Mouse (Mus musculus): ENCODE measurements around the gene Jup. TPM values are rescaled to one million over a fixed set of nuclear protein-coding genes. Genes with fewer than 3 reads are reported as not detected.

The Jup gene
- total and polyA plus RNA-seq, 2 experiments from 2014 or later = 135 to 319 TPM

DNA sequence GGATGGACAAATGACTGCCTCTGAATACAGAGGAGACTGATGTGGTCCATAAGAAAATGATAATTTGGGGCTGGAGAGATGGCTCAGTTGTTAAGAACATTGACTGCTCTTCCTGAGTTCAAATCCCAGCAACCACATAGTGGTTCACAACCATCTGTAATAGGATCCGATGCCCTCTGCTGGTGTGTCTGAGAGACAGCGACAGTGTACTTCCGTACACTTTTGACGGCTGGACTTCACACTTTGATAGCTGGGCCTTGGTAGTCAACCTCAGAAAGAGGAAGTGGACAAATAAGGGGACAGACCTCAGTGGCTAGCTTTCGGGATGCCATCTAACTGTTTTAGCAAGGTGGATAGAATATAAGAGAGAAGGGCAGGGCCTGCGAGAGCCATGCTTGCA is 37.4 kb downstream of the Jup start:
- Histone ChIP-seq H3K4me1 (ENCODE audit: control insufficient read depth, insufficient read depth) (no peaks in the 10 kb centered on the region), H3K27me3 (ENCODE audit: control insufficient read depth, insufficient read depth, low read length) (peaks cover 36% of the 10 kb centered on the region), H3K9ac (replicated peaks; ENCODE audit: low read depth, low read length) (no peak overlapping the region), H3K4me3 (ENCODE audit: low read depth, low read length) (no peak overlapping the region), H3K9me3 (replicated peaks; ENCODE audit: control insufficient read depth, low read length) (no peaks in the 10 kb centered on the region), H3K36me3 (replicated peaks; ENCODE audit: control insufficient read depth, insufficient read depth, low read length) (no peaks in the 10 kb centered on the region), H3K27ac (ENCODE audit: low read depth) (no peak overlapping the region), H3K4me2 (ENCODE audit: low read depth, low read length) (no peak overlapping the region)
- TF ChIP-seq CTCF (IDR thresholded peaks at IDR 0.05; ENCODE audit: low read depth) (no peak), EP300 (IDR thresholded peaks at IDR 0.05; ENCODE audit: low read depth) (no peak)
- DNase-seq (ENCODE audit: low spot score) = no peak
- no peak for ATAC-seq (ENCODE audit: insufficient read depth, low read depth)
- 72% methylated on average over 6 of the region's 6 CpGs for WGBS

DNA sequence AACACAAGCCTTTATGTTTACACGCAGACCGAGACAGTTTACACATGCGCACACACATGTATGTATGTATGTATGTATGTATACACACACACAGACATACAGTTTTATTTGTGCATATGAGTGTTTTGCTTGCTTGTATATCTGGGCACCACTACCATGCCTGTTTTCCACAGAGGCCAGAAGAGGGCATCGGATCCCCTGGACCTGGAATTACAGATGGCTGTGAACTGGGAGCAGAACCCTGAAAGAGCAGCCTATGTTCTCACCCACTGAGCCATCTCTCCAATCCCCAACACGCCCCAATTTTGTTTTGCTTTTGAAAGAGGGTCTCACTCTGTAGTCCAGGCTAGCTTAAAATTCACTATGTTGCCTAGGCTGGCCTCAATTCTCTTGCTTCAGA is 40.2 kb downstream of the Jup start:
- 53% methylated on average over 5 of the region's 5 CpGs for WGBS
- TF ChIP-seq CTCF (IDR thresholded peaks at IDR 0.05; ENCODE audit: low read depth) = no peak
- no peak for TF ChIP-seq EP300 (IDR thresholded peaks at IDR 0.05; ENCODE audit: low read depth)

GRCm38 (mm10) chr11:100356819-100357211 is 40.7 kb downstream of the Jup start:
- ATAC-seq (ENCODE audit: insufficient read depth, low read depth) = no peak
- peak overlapping the region; percentile 68 for H3K4me3 ChIP-seq (ENCODE audit: low read depth, low read length)

More for the DNA sequence above, 40.2 kb downstream of the Jup start:
- Histone ChIP-seq H3K9me3 (replicated peaks; ENCODE audit: control insufficient read depth, low read length) (no peaks in the 10 kb centered on the region), H3K36me3 (replicated peaks; ENCODE audit: control insufficient read depth, insufficient read depth, low read length) (no peaks in the 10 kb centered on the region), H3K4me1 (ENCODE audit: control insufficient read depth, insufficient read depth) (no peaks in the 10 kb centered on the region), H3K27ac (ENCODE audit: low read depth) (no peak overlapping the region), H3K27me3 (ENCODE audit: control insufficient read depth, insufficient read depth, low read length) (peaks cover 57% of the 10 kb centered on the region), H3K4me2 (ENCODE audit: low read depth, low read length) (no peak overlapping the region), H3K4me3 (ENCODE audit: low read depth, low read length) (no peak overlapping the region), H3K9ac (replicated peaks; ENCODE audit: low read depth, low read length) (no peak overlapping the region)
- DNase-seq (ENCODE audit: low spot score) = no peak
- ATAC-seq (ENCODE audit: insufficient read depth, low read depth) = no peak

GRCm38 (mm10) chr11:100355972-100356818 is 41.4 kb downstream of the Jup start, which contains the start of gene Hap1:
TSS of gene Hap1 (minus strand) at chr11:100356128.
- DNase-seq (ENCODE audit: low spot score) = peak; percentile 35
- WGBS = 2% methylated on average over 49 of the region's 49 CpGs
- no peak within 1 kb of the TSS for H3K27ac ChIP-seq (ENCODE audit: low read depth)

More at GRCm38 (mm10) chr11:100356819-100357211, 40.7 kb downstream of the Jup start:
- Histone ChIP-seq H3K4me2 (ENCODE audit: low read depth, low read length) (peak overlapping the region; percentile 100), H3K36me3 (replicated peaks; ENCODE audit: control insufficient read depth, insufficient read depth, low read length) (no peaks in the 10 kb centered on the region), H3K9me3 (replicated peaks; ENCODE audit: control insufficient read depth, low read length) (no peaks in the 10 kb centered on the region), H3K27me3 (ENCODE audit: control insufficient read depth, insufficient read depth, low read length) (peaks cover 57% of the 10 kb centered on the region), H3K4me1 (ENCODE audit: control insufficient read depth, insufficient read depth) (no peaks in the 10 kb centered on the region), H3K9ac (replicated peaks; ENCODE audit: low read depth, low read length) (no peak overlapping the region), H3K27ac (ENCODE audit: low read depth) (no peak overlapping the region)
- 24% methylated on average over 9 of the region's 9 CpGs for WGBS
- no peak for DNase-seq (ENCODE audit: low spot score)
- no peak for TF ChIP-seq EP300 (IDR thresholded peaks at IDR 0.05; ENCODE audit: low read depth)
- TF ChIP-seq CTCF (IDR thresholded peaks at IDR 0.05; ENCODE audit: low read depth) = no peak

GRCm38 (mm10) chr11:100355151-100355951 is 42.2 kb downstream of the Jup start:
- Histone ChIP-seq H3K9ac (replicated peaks; ENCODE audit: low read depth, low read length) (peak overlapping the region; percentile 64), H3K4me2 (ENCODE audit: low read depth, low read length) (peak overlapping the region; percentile 100), H3K4me1 (ENCODE audit: control insufficient read depth, insufficient read depth) (no peaks in the 10 kb centered on the region), H3K36me3 (replicated peaks; ENCODE audit: control insufficient read depth, insufficient read depth, low read length) (no peaks in the 10 kb centered on the region), H3K4me3 (ENCODE audit: low read depth, low read length) (peak overlapping the region; percentile 68), H3K9me3 (replicated peaks; ENCODE audit: control insufficient read depth, low read length) (no peaks in the 10 kb centered on the region), H3K27me3 (ENCODE audit: control insufficient read depth, insufficient read depth, low read length) (peaks cover 54% of the 10 kb centered on the region), H3K27ac (ENCODE audit: low read depth) (no peak overlapping the region)
- ATAC-seq (ENCODE audit: insufficient read depth, low read depth) = peak; percentile 22; the same call in 1 of the 2 replicates
- no peak for TF ChIP-seq EP300 (IDR thresholded peaks at IDR 0.05; ENCODE audit: low read depth)
- TF ChIP-seq CTCF (IDR thresholded peaks at IDR 0.05; ENCODE audit: low read depth) = no peak
- under 1% methylated on average over 54 of the region's 54 CpGs for WGBS
- DNase-seq (ENCODE audit: low spot score) = no peak

More at GRCm38 (mm10) chr11:100355972-100356818, 41.4 kb downstream of the Jup start, which contains the start of gene Hap1:
- Histone ChIP-seq H3K4me1 (ENCODE audit: control insufficient read depth, insufficient read depth) (no peaks in the 10 kb centered on the region), H3K4me3 (ENCODE audit: low read depth, low read length) (peak within 1 kb of the TSS; percentile 68), H3K4me2 (ENCODE audit: low read depth, low read length) (peak within 1 kb of the TSS; percentile 100), H3K9ac (replicated peaks; ENCODE audit: low read depth, low read length) (peak within 1 kb of the TSS; percentile 64), H3K36me3 (replicated peaks; ENCODE audit: control insufficient read depth, insufficient read depth, low read length) (no peaks in the 10 kb centered on the region), H3K27me3 (ENCODE audit: control insufficient read depth, insufficient read depth, low read length) (peaks cover 57% of the 10 kb centered on the region), H3K9me3 (replicated peaks; ENCODE audit: control insufficient read depth, low read length) (no peaks in the 10 kb centered on the region)
- peak; percentile 54 for ATAC-seq (ENCODE audit: insufficient read depth, low read depth)
- TF ChIP-seq CTCF (IDR thresholded peaks at IDR 0.05; ENCODE audit: low read depth) = no peak
- no peak for TF ChIP-seq EP300 (IDR thresholded peaks at IDR 0.05; ENCODE audit: low read depth)
